Mouse (Mus musculus) lung, adult 2 months (tissue): ENCODE measurements around the gene Slc8a2.

Source experiments
- CTCF ChIP-seq: fragments of 200-500 bp; IDR thresholded peaks from 2 replicates; pipeline ENCODE4 v1.5.1; 2011; ENCODE audit warnings: mild to moderate bottlenecking, low read length, control low read depth; ENCODE audit not compliant: insufficient read depth
- POLR2A ChIP-seq: fragments of 200-500 bp; IDR thresholded peaks from 2 replicates; pipeline ENCODE4 v1.6.1; 2011; ENCODE audit warnings: low read depth, mild to moderate bottlenecking, control low read depth, low read length, borderline replicate concordance; ENCODE audit errors: extremely low read depth

DNA sequence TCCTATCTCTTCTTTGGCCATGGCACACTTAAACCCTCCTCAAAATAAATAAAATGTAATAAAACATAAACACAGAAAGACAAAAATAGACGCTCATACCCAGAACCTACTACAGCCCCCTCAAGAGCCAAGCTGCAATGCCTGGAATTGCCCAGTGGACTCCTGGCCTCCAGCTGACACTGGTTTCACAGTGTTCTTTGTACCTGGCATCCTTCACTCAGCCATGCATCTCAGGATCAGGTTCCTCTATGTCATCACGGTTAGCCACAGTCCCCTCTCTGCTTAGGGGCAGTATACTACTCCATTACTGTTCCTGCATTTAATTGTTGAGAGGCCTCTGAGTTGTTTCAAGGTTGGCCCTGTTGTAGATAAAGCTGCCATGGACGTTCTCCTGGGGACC, 3.3 kb downstream of the Slc8a2 start:
- no peak for TF ChIP-seq POLR2A
- TF ChIP-seq CTCF: no peak
